Mouse (Mus musculus) kidney, adult 2 months (tissue): ENCODE measurements around the gene Tango2. TPM values are rescaled to one million over a fixed set of nuclear protein-coding genes. Genes with fewer than 3 reads are reported as not detected.

Source experiments
- DNase-seq: peaks from one replicate; pipeline ENCODE4 v3.0.0; 2021
- H3K27ac ChIP-seq: fragments of 200-500 bp; 2 replicates; pipeline ENCODE4 v1.5.1; 2012; ENCODE audit warnings: low read depth, low read length, control low read depth, inconsistent platforms; ENCODE audit not compliant: insufficient read depth
- H3K27me3 ChIP-seq: fragments of 200-500 bp; replicated peaks from 2 replicates; pipeline ENCODE4 v1.6.1; 2012; ENCODE audit warnings: mild to moderate bottlenecking, moderate library complexity, low read length, inconsistent platforms; ENCODE audit not compliant: control insufficient read depth, insufficient read depth
- H3K36me3 ChIP-seq: fragments of 200-500 bp; 2 replicates; pipeline ENCODE4 v1.6.1; 2012; ENCODE audit warnings: mild to moderate bottlenecking, moderate library complexity, low read length, inconsistent platforms; ENCODE audit not compliant: control insufficient read depth, insufficient read depth
- H3K4me1 ChIP-seq: fragments of 200-500 bp; 2 replicates; pipeline ENCODE4 v1.6.1; 2011; ENCODE audit warnings: low read length; ENCODE audit not compliant: control insufficient read depth, insufficient read depth
- H3K4me3 ChIP-seq: fragments of 200-500 bp; 2 replicates; pipeline ENCODE4 v1.5.1; 2011; ENCODE audit warnings: mild to moderate bottlenecking, low read depth, low read length, control low read depth; ENCODE audit not compliant: insufficient read depth
- CTCF ChIP-seq: fragments of 200-500 bp; conservative IDR thresholded peaks from 2 replicates; pipeline ENCODE4 v1.5.1; 2011; ENCODE audit warnings: low read depth, mild to moderate bottlenecking, control low read depth, low read length, moderate library complexity, mixed read lengths; ENCODE audit not compliant: insufficient read depth, insufficient read length
- POLR2A ChIP-seq: fragments of 200-500 bp; IDR thresholded peaks from one replicate; pipeline ENCODE4 v1.6.1; 2011; ENCODE audit warnings: low read depth, low read length, control low read depth
- WGBS: fragments of 180-500 bp; shearing (Covaris S2); methylation state at CpG from one replicate; pipeline ENCODE4 v1.1.7; 2018; 5-methylcytosine and 5-hydroxymethylcytosine counted together
- polyA plus RNA-seq: library from polyadenylated mRNA; depleted of rRNA; stranded (reverse); fragments of >200 nt; gene quantifications from 2 replicates; pipeline ENCODE4 v1.2.3, GENCODE M21; 2012

Gene Tango2
- polyA plus RNA-seq, 1 experiment = 147 TPM

DNA sequence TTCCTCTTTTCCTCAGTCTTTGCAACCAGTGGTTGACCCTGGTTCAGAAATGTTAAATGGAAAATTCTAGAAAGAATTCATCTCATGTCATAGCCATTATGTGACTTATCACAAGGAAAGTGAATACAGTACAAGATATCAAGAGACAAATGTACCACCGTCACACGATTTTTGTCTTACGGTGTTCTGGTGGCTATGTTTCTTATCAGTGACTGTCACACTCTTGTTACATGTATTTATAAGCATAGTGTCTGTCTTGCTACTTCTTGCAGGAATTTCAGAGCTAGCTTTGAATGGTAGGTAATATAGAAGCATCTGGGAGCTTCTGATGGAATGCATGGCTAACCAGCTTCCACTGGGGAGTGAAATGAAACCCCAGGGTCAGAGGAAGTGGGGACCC is 22.3 kb upstream of the Tango2 start:
- Histone ChIP-seq H3K4me3 (no peak overlapping the region), H3K36me3 (no peaks in the 10 kb centered on the region), H3K27ac (no peak overlapping the region), H3K4me1 (no peaks in the 10 kb centered on the region), H3K27me3 (no peaks in the 10 kb centered on the region)
- WGBS = 94% methylated on average over 3 of the region's 3 CpGs
- TF ChIP-seq POLR2A (no peak), CTCF (no peak)
- DNase-seq = no peak

GRCm38 (mm10) chr16:18366849-18367248 is 18.9 kb upstream of the Tango2 start:
- 91% methylated on average over 4 of the region's 4 CpGs for WGBS
- no peak for DNase-seq
- no peaks in the 10 kb centered on the region for H3K36me3 ChIP-seq
- TF ChIP-seq CTCF (no peak), POLR2A (no peak)
- H3K4me3 ChIP-seq = no peak overlapping the region
- 0 out of 2 replicates have a peak, but pooled peaks cover 5% of the 10 kb centered on the region for H3K4me1 ChIP-seq
- no peak overlapping the region for H3K27ac ChIP-seq
- H3K27me3 ChIP-seq = no peaks in the 10 kb centered on the region

DNA sequence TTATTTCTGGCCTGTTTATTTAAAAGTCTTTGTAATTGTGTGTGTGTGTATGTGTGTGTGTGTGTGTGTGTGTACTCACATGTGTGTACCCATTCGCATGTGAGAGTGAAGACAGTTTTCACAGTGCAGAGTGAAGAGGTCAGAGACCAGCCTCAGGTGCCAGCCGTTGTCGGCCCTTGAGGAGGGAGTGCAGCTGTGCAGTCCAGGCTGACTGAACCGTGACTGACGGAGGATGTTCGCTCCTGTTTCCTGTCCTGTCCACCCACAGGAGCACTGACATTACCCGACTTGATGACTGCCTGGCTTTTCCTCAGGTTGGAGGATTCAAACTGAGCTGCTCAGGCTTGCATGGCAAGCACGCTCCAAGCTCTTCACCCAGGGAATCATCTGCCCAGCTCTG is 15.0 kb upstream of the Tango2 start:
- TF ChIP-seq POLR2A (no peak), CTCF (no peak)
- Histone ChIP-seq H3K4me1 (0 out of 2 replicates have a peak, but pooled peaks cover 5% of the 10 kb centered on the region), H3K27me3 (no peaks in the 10 kb centered on the region), H3K4me3 (no peak overlapping the region), H3K36me3 (no peaks in the 10 kb centered on the region), H3K27ac (no peak overlapping the region)
- peak; percentile 74 for DNase-seq
- 39% methylated on average over 8 of the region's 8 CpGs for WGBS

- no peak overlapping the region for H3K27ac ChIP-seq
- TF ChIP-seq POLR2A (no peak), CTCF (no peak)
- WGBS = 55% methylated on average over 6 of the region's 6 CpGs
- no peaks in the 10 kb centered on the region for H3K36me3 ChIP-seq
- 0 out of 2 replicates have a peak, but pooled peaks cover 5% of the 10 kb centered on the region for H3K4me1 ChIP-seq
- H3K27me3 ChIP-seq = no peaks in the 10 kb centered on the region
- no peak overlapping the region for H3K4me3 ChIP-seq
- DNase-seq = no peak
Observed at GRCm38 (mm10) chr16:18360151-18360805, 12.4 kb upstream of the Tango2 start.

DNA sequence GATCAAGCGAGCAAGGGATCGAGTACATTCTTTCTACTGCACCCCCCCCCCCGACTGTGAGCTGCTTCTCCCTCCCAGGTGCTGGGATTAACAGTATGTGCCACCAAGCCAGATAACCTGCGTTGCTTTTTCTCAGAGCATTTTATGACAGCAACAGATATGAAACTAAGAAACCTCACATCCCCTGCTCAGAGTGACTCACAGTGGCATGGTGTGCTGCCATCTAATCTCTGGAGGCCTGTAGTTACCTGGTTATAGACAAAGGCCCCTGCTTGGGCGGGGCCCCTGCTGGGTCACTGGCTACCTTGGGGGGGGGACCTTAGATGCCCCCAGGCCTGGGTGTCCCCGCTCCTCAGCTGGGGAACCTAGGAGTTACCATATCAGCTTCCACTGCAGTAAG is 10.1 kb upstream of the Tango2 start:
- WGBS = 86% methylated on average over 6 of the region's 6 CpGs
- DNase-seq = no peak
- Histone ChIP-seq H3K36me3 (no peaks in the 10 kb centered on the region), H3K27ac (no peak overlapping the region), H3K4me1 (0 out of 2 replicates have a peak, but pooled peaks cover under 1% of the 10 kb centered on the region), H3K4me3 (no peak overlapping the region), H3K27me3 (no peaks in the 10 kb centered on the region)
- TF ChIP-seq CTCF (no peak), POLR2A (no peak)

DNA sequence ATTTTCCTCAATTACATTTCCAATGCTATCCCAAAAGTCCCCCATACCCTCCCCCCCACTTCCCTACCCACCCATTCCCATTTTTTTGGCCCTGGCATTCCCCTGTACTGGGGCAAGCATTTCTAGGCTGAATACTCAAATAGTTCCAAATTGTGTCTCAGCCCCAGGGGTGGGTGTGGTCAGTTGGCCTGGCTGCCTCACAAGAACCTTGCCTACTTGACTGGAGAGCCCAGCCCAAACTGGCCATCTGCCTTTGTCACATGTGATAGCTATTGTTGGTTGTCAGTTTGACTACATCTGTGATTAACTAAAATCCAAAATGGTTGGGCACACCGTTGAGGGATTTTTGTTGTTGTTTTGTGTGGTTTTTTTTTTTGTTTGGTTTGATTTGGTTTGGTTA is 9.1 kb upstream of the Tango2 start:
- no peak overlapping the region for H3K4me3 ChIP-seq
- H3K4me1 ChIP-seq = no peaks in the 10 kb centered on the region
- 71% methylated on average over 1 of the region's 1 CpGs for WGBS
- H3K27ac ChIP-seq = no peak overlapping the region
- DNase-seq = no peak
- no peak for TF ChIP-seq CTCF
- no peak for TF ChIP-seq POLR2A
- H3K27me3 ChIP-seq = no peaks in the 10 kb centered on the region
- H3K36me3 ChIP-seq = no peaks in the 10 kb centered on the region

GRCm38 (mm10) chr16:18353106-18353505 is 5.2 kb upstream of the Tango2 start:
- no peak for DNase-seq
- H3K36me3 ChIP-seq = no peaks in the 10 kb centered on the region
- H3K4me1 ChIP-seq = no peaks in the 10 kb centered on the region
- WGBS = 76% methylated on average over 1 of the region's 1 CpGs
- H3K27ac ChIP-seq = no peak overlapping the region
- no peak for TF ChIP-seq CTCF
- no peak for TF ChIP-seq POLR2A
- H3K4me3 ChIP-seq = no peak overlapping the region
- H3K27me3 ChIP-seq = no peaks in the 10 kb centered on the region
